Mouse (Mus musculus): ENCODE data around the gene Pga5.

Gene Pga5

GRCm38 (mm10) chr19:10671319-10671718 is 6.6 kb downstream of the Pga5 start:
- DNase-seq (ENCODE audit: extremely low read depth, low read depth, low spot score): no peak

- DNase-seq (ENCODE audit: extremely low read depth, low read depth, low spot score): no peak
These were observed 12.4 kb downstream of the Pga5 start for GRCm38 (mm10) chr19:10665499-10665898.

- no peak for DNase-seq (ENCODE audit: extremely low read depth, low read depth, low spot score)
These were observed 12.8 kb downstream of the Pga5 start for GRCm38 (mm10) chr19:10665093-10665492.

GRCm38 (mm10) chr19:10662665-10663064 is 15.2 kb downstream of the Pga5 start:
- DNase-seq (ENCODE audit: extremely low read depth, low read depth, low spot score): no peak

- no peak for DNase-seq (ENCODE audit: extremely low read depth, low read depth, low spot score)
These were observed 16.0 kb downstream of the Pga5 start for GRCm38 (mm10) chr19:10661919-10662318.

- no peak for DNase-seq (ENCODE audit: extremely low read depth, low read depth, low spot score)
These were observed 16.5 kb downstream of the Pga5 start for GRCm38 (mm10) chr19:10661373-10661772.

- DNase-seq (ENCODE audit: extremely low read depth, low read depth, low spot score): no peak
These were observed 19.5 kb downstream of the Pga5 start for GRCm38 (mm10) chr19:10658406-10658805.

- no peak for DNase-seq (ENCODE audit: extremely low read depth, low read depth, low spot score)
These were observed 20.1 kb downstream of the Pga5 start for GRCm38 (mm10) chr19:10657742-10658141.

- no peak for DNase-seq (ENCODE audit: extremely low read depth, low read depth, low spot score)
These were observed 21.8 kb downstream of the Pga5 start for GRCm38 (mm10) chr19:10656058-10656457.

GRCm38 (mm10) chr19:10648156-10648555 is 29.7 kb downstream of the Pga5 start:
- DNase-seq (ENCODE audit: extremely low read depth, low read depth, low spot score): no peak

- no peak for DNase-seq (ENCODE audit: extremely low read depth, low read depth, low spot score)
These were observed 32.3 kb downstream of the Pga5 start for GRCm38 (mm10) chr19:10645616-10646015.

- no peak for DNase-seq (ENCODE audit: extremely low read depth, low read depth, low spot score)
These were observed 37.1 kb downstream of the Pga5 start for GRCm38 (mm10) chr19:10640589-10641378.

GRCm38 (mm10) chr19:10640080-10640479 is 37.8 kb downstream of the Pga5 start:
- no peak for DNase-seq (ENCODE audit: extremely low read depth, low read depth, low spot score)

- no peak for DNase-seq (ENCODE audit: extremely low read depth, low read depth, low spot score)
These were observed 40.0 kb downstream of the Pga5 start for GRCm38 (mm10) chr19:10637840-10638239.

GRCm38 (mm10) chr19:10634872-10635318 is 43.0 kb downstream of the Pga5 start:
- DNase-seq (ENCODE audit: extremely low read depth, low read depth, low spot score): no peak

GRCm38 (mm10) chr19:10634106-10634871 is 43.6 kb downstream of the Pga5 start, which contains the start of gene Vwce:
Vwce (plus strand) TSS chr19:10634213.
- DNase-seq (ENCODE audit: extremely low read depth, low read depth, low spot score): no peak

Data from fat pad, adult 2 months (tissue).